Mouse (Mus musculus) layer of hippocampus, postnatal 25 days (tissue): Measurements from ENCODE around the gene Eno2. TPM values are rescaled to one million over a fixed set of nuclear protein-coding genes. Genes with fewer than 3 reads are reported as not detected.
A peak's percentile ranks its signal among the peaks of the same experiment; 100 is the strongest.
"Not testable (repeated sequence)": the region's sequence is repeated elsewhere in the genome, so short reads cannot be mapped to it uniquely, and the experiment has no call there.

Source experiments
- DNase-seq, 2 experiments: peaks; one replicate each; pipeline ENCODE4 v3.0.0; 2022; ENCODE audit warnings: mixed read lengths in 2 of 2, low spot score in 1 of 2; ENCODE audit errors: extremely low spot score in 1 of 2
- total RNA-seq, 2 experiments: library from RNA; stranded (reverse); gene quantifications; 2 replicates each; pipeline ENCODE4 v1.2.3; 2021

Gene Eno2
- total RNA-seq: 1,000 to 10,000 TPM in 1 of 2 experiments, 100 to 1,000 TPM in 1; 947 to 1,030 TPM

DNA sequence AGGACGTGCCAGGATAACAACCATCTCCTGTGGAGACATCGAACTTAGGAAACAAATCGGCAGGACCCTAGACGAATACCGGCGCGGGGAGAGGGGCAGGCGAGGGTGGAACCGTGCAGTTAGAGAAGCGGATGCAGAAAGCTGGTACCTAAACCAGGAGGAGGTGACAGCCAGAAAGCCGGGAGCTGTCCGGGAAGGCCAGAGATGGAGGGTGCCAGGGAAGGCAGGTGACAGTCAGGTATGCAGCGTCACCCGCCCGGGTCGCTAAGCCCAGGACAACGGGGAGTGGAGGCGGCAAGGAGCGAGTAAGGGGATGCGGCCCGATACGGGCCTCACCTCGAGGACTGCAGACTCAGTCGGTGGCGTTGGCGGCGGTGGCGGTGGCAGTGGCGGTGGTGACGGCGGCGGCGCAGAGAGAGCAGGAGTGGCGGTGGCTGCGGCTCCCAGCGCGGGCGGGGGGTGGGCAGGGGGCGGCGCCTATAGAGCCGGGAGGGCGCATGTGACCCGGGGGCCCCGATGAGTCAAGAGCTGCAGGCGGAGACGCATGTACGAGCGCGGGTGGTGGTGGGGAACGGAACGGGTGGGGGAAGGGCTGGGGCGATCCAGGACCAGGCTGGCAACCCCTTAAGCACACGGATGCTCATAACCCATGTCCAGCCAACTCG is at the start of gene Eno2:
Eno2 (minus strand) TSS at position 573 of the 665 bp plus-strand sequence.
- peak; percentile 69 to 72 for DNase-seq

DNA sequence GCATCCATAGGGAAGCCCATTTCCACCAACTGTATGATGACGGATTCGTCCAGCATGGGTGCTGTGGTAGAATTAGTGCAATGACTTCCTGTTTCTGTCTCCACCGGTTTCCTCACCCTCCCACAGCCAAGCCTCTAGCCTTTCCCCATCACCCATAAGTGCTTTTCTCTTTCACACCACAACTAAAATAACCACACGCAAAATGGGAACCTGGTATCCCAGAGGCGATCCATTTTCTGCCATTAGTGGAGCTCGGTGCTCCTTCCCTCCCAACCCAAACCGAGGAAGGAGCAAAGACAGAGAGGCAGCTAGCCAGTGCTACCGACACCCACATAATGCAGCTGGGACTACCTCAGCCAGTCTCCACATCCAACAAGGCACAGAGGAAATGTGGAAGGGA is 48.5 kb upstream of the Eno2 start:
- no peak for DNase-seq

DNA sequence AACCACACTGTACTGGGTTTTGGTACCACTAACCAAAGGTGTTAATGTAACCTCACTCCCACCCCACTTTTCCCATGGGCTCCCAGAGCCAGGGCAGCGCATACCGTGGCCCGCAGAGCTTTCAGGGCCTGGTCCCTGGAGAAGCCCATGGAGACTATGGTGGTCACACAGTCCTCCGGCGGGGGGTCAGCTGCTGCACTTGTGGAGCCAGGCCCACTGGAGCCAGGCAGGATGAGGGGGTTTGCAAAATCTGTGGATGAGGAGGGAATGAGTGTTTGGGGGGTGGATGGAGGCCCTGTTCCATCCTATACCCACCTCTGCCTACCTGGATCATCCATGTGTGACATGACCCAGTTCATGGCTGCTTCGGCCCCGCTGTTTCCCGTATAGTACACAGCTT is 48.1 kb upstream of the Eno2 start:
- no peak for DNase-seq

DNA sequence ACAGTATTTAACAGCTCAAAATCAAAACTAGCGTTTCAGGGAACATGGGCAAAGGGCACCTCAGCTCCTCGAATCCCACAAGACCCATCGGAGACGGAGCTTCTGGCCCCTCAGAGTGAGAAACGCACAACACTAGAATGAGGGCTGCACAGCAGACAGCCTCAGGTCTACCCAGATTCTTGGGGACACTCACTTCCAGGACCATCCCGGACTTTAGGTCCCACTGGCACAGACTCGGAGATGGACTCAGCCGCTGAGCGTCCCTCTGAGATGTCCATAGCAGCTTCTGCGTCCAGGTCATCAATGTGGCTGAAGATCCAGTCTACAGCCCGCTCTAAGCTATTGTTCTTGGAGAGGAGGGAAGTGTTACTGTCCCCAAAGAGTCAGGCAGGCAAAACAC is 47.7 kb upstream of the Eno2 start:
- no peak for DNase-seq

DNA sequence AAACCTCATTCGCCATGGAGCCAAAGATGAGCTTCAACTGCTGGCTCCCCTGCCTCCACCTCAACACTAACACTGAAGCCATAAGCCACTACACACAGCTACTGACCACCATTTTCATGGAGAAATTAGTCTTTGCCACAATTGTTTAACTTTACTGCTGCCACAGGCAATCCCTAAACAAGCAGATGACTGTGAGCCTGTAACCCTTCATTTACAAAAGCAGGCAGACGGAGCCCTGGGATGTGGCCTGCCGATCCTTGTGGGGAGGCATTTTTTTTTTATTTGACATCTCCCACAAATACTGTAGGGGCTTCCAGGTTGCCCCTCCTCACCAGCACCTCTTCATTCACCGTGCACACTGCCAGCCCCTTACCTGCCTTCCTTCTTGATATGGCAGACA is 47.1 kb upstream of the Eno2 start:
- DNase-seq: no peak

DNA sequence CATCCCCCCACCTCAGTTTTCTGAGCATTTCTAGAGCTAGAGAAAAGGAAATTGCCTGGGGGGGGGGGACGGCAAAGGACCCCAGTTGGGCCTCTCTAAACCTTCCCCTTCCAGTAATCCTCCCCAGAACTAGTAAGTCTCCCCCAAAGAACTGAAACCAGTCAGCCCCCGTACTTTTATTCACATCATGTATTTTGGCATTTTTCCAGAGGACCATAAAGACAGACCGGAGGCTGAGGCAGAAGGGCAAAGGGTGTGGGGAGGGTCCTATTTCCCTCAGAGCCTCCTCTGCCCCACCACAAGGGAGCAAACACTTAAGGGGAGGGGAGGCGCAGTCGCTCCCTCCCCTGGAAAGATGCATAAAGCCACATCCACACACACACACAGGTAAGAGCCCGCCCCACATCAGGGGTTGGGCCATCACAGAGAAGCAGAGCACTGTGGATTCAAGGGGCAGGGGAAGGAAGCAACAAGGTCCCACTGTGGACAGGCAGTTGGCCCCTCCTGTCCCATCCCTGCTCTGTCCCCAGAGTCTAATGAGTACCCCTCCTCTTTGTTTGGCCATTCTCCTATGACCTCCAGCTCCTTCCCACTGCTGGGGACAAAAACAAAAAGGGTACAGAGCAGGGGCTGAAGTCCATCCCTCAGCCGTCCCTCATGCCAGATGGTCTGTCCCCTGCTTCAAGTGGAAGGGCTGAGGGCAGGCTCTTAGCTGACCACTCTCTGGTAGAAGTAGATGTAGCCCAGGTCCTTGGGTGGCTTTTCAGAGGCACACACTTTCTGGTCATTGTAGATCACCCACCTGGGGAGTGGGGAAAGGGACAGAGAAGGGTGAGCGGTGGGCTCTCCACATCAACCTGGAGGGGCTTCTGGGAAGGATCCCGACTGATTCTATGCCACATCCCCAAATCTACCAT is 45.6 kb upstream of the Eno2 start:
- no peak for DNase-seq

DNA sequence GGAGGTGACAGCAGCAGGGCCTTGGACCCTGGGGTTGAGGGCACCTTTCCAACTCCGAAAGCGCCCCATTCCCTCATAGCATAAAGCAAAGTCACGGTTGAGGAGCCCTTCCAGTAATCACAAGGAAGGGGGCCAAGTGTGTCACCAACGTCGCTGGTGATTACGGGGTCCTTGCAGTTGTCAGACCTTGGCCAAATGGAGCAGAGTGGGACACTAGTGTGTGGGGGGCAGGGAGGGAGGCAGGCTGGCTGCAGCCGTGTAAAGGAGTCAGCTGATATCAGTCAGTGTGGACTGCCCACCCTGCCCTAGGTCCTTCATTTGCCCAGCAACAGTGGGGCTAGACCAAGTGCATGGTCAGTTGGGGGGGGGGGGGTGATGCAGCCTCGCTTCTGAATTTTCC is 45.0 kb upstream of the Eno2 start:
- DNase-seq: peak in 1 of 2 experiments; percentile 21

DNA sequence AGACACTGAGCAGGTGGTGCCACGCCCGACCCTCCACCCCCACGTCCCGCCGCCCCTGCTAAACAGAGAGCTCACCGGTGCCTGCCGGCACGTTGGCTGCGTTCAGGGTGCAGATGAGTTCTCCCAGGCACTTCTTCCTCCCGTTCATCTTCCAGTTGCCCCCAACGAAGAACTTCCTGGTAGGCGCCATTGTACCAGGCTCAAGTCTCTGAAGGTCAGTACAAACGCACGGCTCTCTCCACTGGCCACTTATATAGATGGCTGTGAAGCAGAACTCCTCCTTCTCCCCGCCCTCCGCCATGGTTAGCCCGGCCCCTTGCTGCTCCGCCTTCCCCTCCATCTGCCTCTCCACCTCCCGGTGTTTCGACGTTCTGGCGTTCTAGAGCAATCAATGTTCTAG is 44.5 kb upstream of the Eno2 start, which contains the start of gene Tpi1:
Tpi1 (minus strand) TSS at position 364 of the 400 bp plus-strand sequence.
- peak; percentile 78 to 79 for DNase-seq

DNA sequence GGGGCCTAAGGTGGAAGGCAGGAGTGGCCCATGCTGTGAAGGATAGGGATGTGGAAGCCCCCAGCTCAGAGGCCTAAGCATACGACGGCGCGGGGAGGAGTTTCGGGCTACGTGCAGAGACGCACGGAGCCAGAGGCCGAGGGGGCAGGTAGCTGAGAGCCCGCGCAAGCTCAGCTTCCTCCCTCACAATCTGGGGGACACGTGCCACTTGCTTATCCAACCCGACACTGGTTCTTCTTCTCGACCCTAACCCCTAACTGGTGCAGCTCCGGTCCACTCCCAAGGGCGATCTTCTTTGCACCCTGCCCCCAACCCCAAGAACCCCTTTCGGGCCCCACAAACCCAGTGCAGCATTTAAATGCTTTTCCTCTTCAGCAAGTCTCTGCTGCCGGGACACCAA is 44.0 kb upstream of the Eno2 start:
- DNase-seq: peak; percentile 49 to 58

DNA sequence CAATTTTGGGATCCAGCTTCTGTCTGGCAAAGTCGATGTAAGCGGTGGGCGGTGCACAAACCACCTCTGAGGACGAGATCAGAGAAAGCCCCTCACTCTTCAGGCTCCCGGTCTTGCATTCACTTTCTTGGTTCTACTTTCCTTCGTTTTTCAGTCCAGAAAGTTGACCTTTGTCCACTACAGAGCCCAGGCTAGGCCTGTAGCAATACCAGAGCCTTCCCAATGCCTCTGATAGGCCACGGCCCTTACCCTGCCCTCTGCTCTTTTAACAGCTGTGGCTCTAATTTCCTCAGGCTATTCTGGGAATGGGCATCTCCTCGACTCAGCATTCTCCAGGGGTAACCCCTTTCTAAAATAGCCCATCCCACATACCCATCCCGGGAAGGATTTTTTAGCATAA is 43.4 kb upstream of the Eno2 start:
- DNase-seq: no peak

DNA sequence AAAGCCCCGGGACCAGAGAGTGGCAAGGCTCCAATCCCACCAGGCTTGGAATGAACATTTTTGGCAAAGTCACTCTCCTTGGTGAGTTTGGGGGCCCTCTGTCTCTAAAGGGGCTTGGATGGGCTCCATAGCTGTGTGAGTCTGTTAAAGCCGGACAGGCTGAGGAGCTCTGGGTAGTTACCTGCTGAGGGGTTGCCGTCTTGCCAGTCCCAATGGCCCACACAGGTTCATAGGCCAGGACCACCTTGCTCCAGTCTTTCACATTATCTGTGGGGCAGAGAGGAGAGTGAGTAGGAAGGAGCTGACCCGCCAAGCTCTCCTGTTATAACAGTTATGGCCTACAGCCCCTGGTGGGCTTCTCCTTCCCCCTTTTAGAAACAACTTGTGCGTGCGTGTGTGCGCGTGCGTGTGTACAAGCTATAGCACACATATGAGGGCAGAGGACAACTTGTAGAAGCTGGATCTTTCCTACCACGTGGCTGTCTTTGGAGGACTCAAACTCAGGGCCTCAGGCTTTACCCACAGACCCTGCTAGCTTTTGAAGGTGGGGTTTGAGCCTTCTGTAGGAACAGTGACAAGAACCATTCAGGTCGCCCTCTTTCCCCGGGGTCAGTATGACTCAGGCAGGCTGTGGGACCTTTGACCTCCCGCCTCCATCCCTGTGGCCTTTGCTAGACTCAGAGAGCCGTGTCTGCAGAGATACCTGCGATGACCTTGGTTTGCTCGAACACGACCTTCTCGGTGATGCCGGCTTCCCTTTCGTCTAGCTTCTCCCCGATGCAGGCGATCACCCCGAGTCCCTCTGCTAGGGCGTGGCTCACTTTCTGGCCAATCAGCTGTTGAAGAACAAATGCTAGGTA is 42.5 kb upstream of the Eno2 start:
- DNase-seq: no peak

DNA sequence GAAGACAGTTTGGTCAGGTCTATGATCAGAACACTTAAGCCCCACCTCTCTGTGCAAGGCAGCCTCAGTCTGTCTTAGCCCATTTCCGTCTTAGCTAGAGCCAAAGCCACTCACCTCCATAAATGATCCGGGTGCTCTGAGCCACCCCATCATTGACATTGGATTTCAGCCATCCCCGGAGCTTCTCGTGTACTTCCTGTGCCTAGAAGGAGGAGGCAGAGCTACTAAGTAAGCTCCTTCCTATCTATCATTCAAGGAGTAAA is 41.9 kb upstream of the Eno2 start:
- DNase-seq: no peak

DNA sequence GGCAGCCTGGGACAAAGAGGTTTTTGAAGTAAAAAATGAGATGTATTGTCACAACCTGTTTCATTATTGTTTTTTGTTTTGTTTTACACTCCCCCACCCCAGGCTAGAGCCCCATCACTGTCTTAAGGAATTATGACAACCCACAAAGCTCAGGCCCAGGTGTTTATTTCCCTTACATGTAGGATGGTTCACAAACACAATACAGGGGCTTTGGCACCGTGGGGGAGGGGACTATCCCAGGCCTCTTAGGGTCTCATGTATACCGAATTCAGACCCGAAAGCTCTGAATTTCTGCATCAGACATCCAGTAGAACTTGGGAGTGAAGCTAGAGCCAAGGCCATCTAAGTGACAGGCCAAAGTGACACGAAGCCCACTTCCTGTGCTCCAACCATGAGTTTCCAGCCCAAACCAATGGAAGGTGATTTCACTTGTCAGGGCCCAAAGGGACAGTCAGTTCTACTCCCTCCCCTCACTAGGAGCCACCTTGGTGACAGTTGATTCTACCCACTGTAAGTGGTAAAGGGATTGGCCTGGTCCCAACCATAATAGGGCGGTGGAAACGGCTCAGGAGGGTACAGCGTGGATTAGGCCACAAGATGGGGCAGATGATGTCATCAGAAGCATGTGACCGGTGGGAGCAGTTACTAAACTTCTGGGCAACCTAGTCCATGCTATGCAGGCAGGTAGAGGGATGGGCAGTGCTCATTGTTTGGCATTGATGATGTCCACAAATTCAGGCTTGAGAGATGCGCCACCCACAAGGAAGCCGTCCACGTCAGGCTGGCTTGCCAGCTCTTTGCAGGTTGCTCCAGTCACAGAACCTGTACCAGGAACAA is 41.3 kb upstream of the Eno2 start:
- not testable (repeated sequence) for DNase-seq

DNA sequence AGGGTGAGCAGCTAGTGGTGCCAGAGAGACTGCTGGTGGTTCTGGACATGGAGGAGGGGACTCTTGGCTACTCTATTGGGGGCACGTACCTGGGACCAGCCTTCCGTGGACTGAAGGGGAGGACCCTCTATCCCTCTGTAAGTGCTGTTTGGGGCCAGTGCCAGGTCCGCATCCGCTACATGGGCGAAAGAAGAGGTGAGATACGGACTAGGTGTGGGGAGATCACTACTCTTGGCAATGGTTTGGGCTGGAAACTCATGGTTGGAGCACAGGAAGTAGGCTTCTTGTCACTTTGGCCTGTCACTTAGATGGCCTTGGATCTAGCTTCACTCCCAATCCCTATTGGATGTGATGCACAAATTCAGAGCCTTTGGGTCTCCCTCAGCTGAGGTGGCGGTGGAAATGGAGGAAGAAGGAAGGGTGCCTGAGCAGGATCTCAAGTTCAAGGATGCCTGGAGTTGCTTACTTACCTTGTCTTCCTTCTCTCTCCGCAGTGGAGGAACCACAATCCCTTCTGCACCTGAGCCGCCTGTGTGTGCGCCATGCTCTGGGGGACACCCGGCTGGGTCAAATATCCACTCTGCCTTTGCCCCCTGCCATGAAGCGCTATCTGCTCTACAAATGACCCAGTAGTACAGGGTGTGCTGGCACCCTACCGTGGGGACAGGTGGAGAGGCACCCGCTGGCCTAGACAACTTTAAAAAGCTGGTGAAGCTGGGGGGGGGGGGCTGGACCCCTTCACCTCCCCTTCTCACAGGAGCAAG is 40.5 kb upstream of the Eno2 start:
- no peak for DNase-seq

DNA sequence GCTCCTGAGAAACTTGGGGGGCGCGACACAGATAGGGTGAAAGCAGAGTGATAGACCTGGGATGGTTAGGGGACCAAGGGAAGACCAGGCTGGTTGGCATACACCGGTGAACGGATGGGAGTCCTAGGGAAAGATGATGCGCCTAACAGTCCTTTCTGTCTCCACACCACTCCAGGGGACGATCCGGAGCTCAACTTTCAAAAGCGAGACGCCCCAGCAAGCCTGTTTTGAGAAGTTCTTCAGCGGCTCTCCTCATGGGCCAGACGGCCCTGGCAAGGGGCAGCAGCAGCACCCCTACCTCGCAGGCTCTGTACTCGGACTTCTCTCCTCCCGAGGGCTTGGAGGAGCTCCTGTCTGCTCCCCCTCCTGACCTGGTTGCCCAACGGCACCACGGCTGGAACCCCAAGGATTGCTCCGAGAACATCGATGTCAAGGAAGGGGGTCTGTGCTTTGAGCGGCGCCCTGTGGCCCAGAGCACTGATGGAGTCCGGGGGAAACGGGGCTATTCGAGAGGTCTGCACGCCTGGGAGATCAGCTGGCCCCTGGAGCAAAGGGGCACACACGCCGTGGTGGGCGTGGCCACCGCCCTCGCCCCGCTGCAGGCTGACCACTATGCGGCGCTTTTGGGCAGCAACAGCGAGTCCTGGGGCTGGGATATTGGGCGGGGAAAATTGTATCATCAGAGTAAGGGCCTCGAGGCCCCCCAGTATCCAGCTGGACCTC is 39.7 kb upstream of the Eno2 start:
- peak; percentile 53 to 61 for DNase-seq

DNA sequence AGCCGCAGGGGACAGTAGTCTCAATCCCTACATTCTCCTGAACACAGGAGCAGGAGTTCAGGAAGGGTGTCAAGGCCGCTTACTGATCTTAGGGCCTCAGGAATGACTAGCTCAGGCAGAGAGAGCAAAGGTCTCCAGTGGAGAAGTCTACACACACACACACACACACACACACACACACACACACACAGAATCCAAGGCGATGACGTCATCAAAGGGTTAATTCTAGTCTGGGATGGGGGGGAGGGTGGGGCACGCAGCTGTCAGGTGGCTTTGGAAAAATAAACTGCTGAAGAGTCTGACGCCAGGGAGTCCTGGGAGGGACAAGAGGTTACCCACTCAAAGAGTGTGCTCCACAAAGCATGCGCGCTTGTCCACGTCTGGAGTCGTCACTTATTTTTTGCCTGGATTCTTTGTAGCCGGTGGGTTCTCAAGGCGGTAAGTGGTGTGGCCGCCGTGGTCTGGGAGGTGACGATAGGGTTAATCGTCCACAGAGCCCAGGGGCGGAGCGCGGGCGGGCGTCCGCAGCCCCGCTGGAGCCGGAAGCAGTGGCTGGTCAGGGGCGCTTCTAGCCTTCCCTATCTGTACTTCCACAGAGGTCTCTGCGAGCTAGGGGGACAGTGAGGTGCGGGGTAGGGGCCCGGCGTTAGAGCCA is 39.0 kb upstream of the Eno2 start, which contains the start of gene Spsb2:
Spsb2 (plus strand) TSS at position 304 of the 655 bp plus-strand sequence.
- peak; percentile 36 to 39 for DNase-seq

DNA sequence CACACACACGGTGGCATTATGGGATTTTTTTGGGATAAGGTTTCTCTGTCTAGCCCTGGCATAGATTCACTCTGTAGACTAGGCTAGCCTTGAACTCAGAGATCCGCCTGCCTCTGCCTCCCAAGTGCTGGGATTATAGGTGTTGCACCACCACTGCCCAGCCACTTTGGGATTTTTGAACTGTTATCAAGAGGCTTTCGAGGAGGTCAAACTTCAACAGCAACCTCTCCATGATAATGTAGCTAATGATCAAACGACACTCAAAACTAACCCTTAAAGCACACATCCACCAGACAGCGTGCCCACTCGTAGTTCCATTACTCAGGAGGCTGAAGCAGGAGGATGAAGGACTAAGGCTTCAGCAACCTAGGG is 38.5 kb upstream of the Eno2 start:
- no peak for DNase-seq

DNA sequence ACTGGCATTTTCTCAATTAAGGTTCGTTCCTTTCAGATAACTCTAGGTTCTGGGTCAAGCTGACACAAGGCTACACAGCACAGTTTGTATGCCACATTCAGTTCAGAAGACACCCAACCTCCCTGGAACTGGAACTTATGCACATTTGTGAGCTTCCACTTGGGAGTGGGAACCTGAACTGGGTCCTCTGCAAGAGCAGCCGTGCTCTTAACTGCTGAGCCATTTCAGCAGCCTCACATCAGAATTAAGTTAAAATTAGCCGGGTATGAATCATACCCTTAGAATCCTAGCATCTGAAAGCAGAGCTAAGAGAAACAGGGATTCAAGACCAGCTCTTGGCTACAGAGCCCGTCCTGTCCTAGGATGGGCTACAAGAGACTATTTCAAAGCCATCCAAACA is 37.9 kb upstream of the Eno2 start:
- no peak for DNase-seq
